Mouse (Mus musculus) testis, adult 2 months (tissue): Measurements from ENCODE around the gene Stum. TPM values are rescaled to one million over a fixed set of nuclear protein-coding genes. Genes with fewer than 3 reads are reported as not detected.

Experiments used
- H3K27ac ChIP-seq: fragments of 200-500 bp; 2 replicates; pipeline ENCODE4 v1.5.1; 2012; ENCODE audit warnings: low read depth, low read length; ENCODE audit not compliant: control insufficient read depth, insufficient read depth
- H3K27me3 ChIP-seq: fragments of 200-500 bp; 2 replicates; pipeline ENCODE4 v1.6.1; 2012; ENCODE audit warnings: mild to moderate bottlenecking, low read length, moderate library complexity; ENCODE audit not compliant: control insufficient read depth, insufficient read depth
- H3K36me3 ChIP-seq: fragments of 200-500 bp; 2 replicates; pipeline ENCODE4 v1.6.1; 2012; ENCODE audit warnings: mild to moderate bottlenecking, low read length; ENCODE audit not compliant: control insufficient read depth, insufficient read depth
- H3K4me1 ChIP-seq: fragments of 200-500 bp; 2 replicates; pipeline ENCODE4 v1.6.1; 2012; ENCODE audit warnings: low read length; ENCODE audit not compliant: control insufficient read depth, insufficient read depth
- H3K4me3 ChIP-seq: fragments of 200-500 bp; 2 replicates; pipeline ENCODE4 v1.5.1; 2012; ENCODE audit warnings: low read depth, mild to moderate bottlenecking, low read length, moderate library complexity, mixed read lengths; ENCODE audit not compliant: control insufficient read depth
- CTCF ChIP-seq: fragments of 200-500 bp; IDR thresholded peaks from 2 replicates; pipeline ENCODE4 v1.5.1; 2012; ENCODE audit warnings: low read depth, mild to moderate bottlenecking, inconsistent platforms, low read length, moderate library complexity; ENCODE audit not compliant: control insufficient read depth, insufficient read depth, insufficient replicate concordance
- POLR2A ChIP-seq: fragments of 200-500 bp; IDR thresholded peaks from 2 replicates; pipeline ENCODE4 v1.6.1; 2012; ENCODE audit warnings: low read depth, mild to moderate bottlenecking, inconsistent platforms, low read length, moderate library complexity; ENCODE audit not compliant: control insufficient read depth
- polyA plus RNA-seq: library from polyadenylated mRNA; depleted of rRNA; stranded (reverse); fragments of >200 nt; gene quantifications from 2 replicates; pipeline ENCODE4 v1.2.3, GENCODE M21; 2012

Stum gene
- polyA plus RNA-seq, 1 experiment: 0.27 TPM

DNA sequence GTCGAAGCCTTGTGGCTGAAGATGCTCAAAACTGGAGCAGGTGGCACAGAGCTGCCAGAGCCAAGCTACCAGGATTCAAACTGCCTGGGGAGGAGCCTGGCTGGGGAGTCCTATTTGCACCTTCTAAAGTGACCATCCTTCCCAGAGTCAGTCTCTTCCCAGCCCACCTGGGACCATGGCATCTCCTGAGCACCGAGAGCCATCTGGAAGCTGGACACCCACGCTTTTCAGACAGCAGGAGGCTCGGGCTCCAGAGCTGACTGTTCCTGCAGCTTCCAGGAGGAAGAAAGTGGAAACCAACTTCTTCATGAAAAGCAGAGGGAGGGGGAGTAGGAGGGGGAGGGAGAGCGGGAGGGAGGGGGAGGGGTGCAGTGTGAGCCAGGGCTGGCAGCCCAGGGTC, 17.7 kb downstream of the Stum start:
- no peaks in the 10 kb centered on the region for H3K27me3 ChIP-seq
- TF ChIP-seq POLR2A: no peak
- no peak for TF ChIP-seq CTCF
- H3K4me3 ChIP-seq: no peak overlapping the region
- no peaks in the 10 kb centered on the region for H3K4me1 ChIP-seq
- H3K27ac ChIP-seq: no peak overlapping the region
- H3K36me3 ChIP-seq: no peaks in the 10 kb centered on the region

DNA sequence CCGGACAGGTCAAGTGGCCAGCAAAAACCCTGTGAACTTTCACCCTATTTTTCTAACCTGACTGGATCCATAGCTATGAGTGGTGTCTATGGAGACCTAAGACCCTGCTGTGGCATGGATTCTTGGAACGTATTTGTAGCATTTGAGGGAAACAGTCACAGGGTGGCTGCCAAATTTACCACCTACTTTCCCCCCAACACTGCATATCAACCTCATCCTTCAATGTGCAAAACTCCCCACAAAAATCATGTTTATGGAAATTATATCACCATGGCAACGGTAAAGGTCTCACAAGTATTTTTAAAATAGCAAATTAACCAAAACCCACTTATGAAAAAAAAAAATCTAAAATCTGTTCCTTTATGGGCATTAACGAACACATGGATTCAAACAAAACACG, 18.9 kb downstream of the Stum start:
- TF ChIP-seq CTCF: no peak
- TF ChIP-seq POLR2A: no peak
- Histone ChIP-seq H3K27ac (no peak overlapping the region), H3K36me3 (no peaks in the 10 kb centered on the region), H3K27me3 (no peaks in the 10 kb centered on the region), H3K4me1 (no peaks in the 10 kb centered on the region), H3K4me3 (no peak overlapping the region)

DNA sequence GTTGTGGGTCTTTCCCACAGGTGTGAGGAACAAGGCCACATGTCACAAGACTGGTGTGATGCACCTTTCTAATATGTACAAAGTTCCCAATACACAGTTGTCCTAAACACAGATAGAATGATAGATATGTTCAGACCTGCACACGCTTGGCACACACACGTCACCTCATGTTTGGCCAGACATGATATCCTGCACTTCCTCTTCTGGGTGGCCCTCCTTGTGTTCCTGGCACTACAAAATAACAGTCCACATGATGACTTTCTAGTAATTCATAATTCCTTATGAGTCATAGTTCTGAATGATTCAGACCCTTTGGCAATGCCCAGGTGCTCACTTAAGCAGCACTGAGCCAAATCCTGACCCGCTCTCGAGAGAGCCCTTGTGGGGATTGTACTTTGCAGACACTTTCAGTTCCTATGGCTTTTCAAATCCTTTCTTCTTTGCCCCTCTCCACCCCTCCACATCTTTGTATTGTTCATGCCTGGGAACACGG, 20.3 kb downstream of the Stum start:
- TF ChIP-seq POLR2A: no peak
- TF ChIP-seq CTCF: no peak
- Histone ChIP-seq H3K4me1 (no peaks in the 10 kb centered on the region), H3K27me3 (no peaks in the 10 kb centered on the region), H3K27ac (no peak overlapping the region), H3K4me3 (no peak overlapping the region), H3K36me3 (no peaks in the 10 kb centered on the region)

DNA sequence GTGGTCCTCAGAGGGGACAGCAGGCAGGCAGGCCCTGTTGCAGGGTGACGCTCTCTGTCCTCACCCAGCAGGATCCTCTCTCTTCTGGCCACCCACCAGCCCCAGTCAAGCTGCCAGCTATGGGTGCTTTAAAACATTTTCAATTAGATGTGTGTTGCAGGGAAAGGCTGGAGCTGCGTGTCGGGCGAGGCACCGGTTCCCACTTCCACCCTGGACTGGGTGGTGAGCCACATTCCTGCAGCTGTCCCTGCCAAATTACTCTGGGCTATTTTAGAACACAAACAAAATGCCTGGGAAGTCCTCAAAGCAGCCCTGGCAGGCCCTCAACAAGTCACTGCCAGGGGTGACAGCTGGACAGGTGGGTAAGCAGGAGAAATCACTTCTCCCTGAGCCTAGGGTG, 20.9 kb downstream of the Stum start:
- H3K36me3 ChIP-seq: no peaks in the 10 kb centered on the region
- no peak overlapping the region for H3K4me3 ChIP-seq
- H3K27me3 ChIP-seq: no peaks in the 10 kb centered on the region
- H3K4me1 ChIP-seq: no peaks in the 10 kb centered on the region
- no peak overlapping the region for H3K27ac ChIP-seq
- TF ChIP-seq CTCF (no peak), POLR2A (no peak)

DNA sequence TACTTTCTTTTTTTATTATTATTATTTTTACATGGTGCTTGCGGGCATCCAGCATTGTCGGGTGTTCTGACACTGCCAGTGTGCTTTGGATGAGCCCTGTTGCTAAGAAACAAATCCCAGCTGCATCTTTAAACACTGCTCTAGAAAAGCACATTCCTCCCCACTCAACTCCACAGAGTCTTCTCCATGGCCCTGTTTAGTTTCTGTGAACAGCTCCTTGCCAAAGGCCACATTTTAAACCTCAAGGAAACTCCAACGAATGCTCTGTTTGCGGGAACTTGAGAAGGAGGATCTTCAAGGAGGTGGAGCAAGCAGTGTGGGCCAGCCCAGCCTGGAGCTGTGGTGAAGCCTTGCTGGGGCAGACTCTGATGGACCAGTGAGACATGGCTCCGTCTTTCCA, 22.6 kb downstream of the Stum start:
- Histone ChIP-seq H3K27ac (no peak overlapping the region), H3K4me1 (no peaks in the 10 kb centered on the region), H3K36me3 (no peaks in the 10 kb centered on the region), H3K4me3 (no peak overlapping the region), H3K27me3 (no peaks in the 10 kb centered on the region)
- TF ChIP-seq CTCF (no peak), POLR2A (no peak)

DNA sequence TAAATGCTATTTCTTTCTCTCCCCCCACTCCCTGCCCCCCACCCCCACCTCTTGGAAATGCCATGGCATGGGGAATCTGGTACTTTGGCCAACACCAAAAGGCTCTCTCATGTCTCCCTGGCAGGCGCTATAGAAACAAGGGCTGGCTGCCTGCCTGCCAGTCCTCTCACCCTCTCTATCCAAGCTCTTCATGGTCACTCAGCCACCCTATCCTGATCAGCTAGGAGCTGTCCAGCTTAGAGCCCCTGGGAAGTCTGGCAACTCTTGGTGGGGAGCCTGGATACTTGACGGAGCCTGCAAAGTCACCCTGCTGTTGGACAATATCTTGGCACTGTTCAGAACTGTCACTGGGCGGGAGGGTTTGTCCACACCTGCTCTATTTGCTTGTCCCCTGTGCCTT, 24.6 kb downstream of the Stum start:
- H3K27me3 ChIP-seq: no peaks in the 10 kb centered on the region
- TF ChIP-seq CTCF (no peak), POLR2A (no peak)
- no peak overlapping the region for H3K27ac ChIP-seq
- no peaks in the 10 kb centered on the region for H3K36me3 ChIP-seq
- H3K4me1 ChIP-seq: no peaks in the 10 kb centered on the region
- no peak overlapping the region for H3K4me3 ChIP-seq

DNA sequence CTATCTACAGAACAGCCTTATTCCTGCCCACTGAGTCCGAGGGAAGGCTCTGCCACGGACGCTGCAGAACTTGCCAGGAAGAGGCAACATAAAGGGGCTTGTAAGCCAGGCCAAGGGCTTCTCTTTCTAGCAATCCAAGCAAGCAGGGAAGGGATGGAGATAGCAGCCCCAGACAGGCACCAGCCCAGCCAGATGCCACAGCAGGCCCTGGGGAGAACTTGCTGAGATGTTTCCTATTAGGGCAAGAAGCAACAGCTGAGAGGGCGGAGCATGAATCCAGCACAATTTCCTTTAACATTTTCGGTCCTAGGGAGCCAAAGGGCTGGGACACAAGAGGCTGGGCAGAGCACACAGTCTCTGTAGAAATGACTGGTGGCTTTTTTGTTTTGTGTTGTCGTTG, 25.0 kb downstream of the Stum start:
- no peak overlapping the region for H3K4me3 ChIP-seq
- H3K27ac ChIP-seq: no peak overlapping the region
- no peaks in the 10 kb centered on the region for H3K36me3 ChIP-seq
- no peaks in the 10 kb centered on the region for H3K27me3 ChIP-seq
- TF ChIP-seq POLR2A (no peak), CTCF (no peak)
- H3K4me1 ChIP-seq: no peaks in the 10 kb centered on the region

DNA sequence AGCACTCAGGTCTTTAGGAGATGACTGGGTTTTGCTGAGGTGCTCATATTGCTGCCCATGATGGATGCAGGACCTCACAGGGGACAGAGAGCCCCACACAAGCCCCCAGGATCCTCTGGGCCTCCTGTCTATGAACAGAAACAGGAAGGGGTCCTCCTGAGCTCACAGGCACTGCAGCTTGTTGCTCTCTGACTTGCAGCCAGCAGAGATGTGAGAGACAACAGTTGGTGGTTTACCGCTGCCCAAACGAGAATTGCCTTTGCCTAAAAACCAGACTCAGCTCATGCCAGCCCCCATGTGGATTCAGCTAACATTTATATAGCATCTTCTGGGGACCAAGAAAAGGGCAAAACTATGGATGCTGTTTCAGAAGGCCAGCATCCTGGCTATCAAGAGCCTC, 33.7 kb downstream of the Stum start:
- H3K36me3 ChIP-seq: no peaks in the 10 kb centered on the region
- H3K4me1 ChIP-seq: no peaks in the 10 kb centered on the region
- no peaks in the 10 kb centered on the region for H3K27me3 ChIP-seq
- TF ChIP-seq POLR2A (no peak), CTCF (no peak)
- H3K4me3 ChIP-seq: no peak overlapping the region
- H3K27ac ChIP-seq: no peak overlapping the region
